Mouse (Mus musculus): ENCODE data around the gene Lgals7. TPM values are rescaled to one million over a fixed set of nuclear protein-coding genes. Genes with fewer than 3 reads are reported as not detected.

Gene Lgals7
- total RNA-seq (2017), result 0.82 TPM in 1 of 2 replicates, not detected in the other

GRCm38 (mm10) chr7:28863540-28863939 lies at the start of gene Lgals7:
Gene Lgals7, plus strand, starts transcription at chr7:28863853.
- ATAC-seq (replicated peaks; ENCODE audit: low read depth, poor library complexity, severe bottlenecking), result no peak

- ATAC-seq (replicated peaks; ENCODE audit: low read depth, poor library complexity, severe bottlenecking), result no peak
Measured at GRCm38 (mm10) chr7:28814306-28815034, 49.2 kb upstream of the Lgals7 start.

- no peak for ATAC-seq (replicated peaks; ENCODE audit: low read depth, poor library complexity, severe bottlenecking)
Measured at GRCm38 (mm10) chr7:28815230-28815629, 48.4 kb upstream of the Lgals7 start.

GRCm38 (mm10) chr7:28816201-28816600 lies 47.5 kb upstream of the Lgals7 start:
- ATAC-seq (replicated peaks; ENCODE audit: low read depth, poor library complexity, severe bottlenecking), result no peak

GRCm38 (mm10) chr7:28816920-28817319 lies 46.7 kb upstream of the Lgals7 start:
- no peak for ATAC-seq (replicated peaks; ENCODE audit: low read depth, poor library complexity, severe bottlenecking)

- no peak for ATAC-seq (replicated peaks; ENCODE audit: low read depth, poor library complexity, severe bottlenecking)
Measured at GRCm38 (mm10) chr7:28817524-28817923, 46.1 kb upstream of the Lgals7 start.

- ATAC-seq (replicated peaks; ENCODE audit: low read depth, poor library complexity, severe bottlenecking), result no peak
Measured at GRCm38 (mm10) chr7:28817957-28818356, 45.7 kb upstream of the Lgals7 start.

GRCm38 (mm10) chr7:28818436-28818835 lies 45.2 kb upstream of the Lgals7 start:
- no peak for ATAC-seq (replicated peaks; ENCODE audit: low read depth, poor library complexity, severe bottlenecking)

- ATAC-seq (replicated peaks; ENCODE audit: low read depth, poor library complexity, severe bottlenecking), result no peak
Measured at GRCm38 (mm10) chr7:28818861-28819452, 44.7 kb upstream of the Lgals7 start.

- no peak for ATAC-seq (replicated peaks; ENCODE audit: low read depth, poor library complexity, severe bottlenecking)
Measured at GRCm38 (mm10) chr7:28819571-28819970, 44.1 kb upstream of the Lgals7 start.

- ATAC-seq (replicated peaks; ENCODE audit: low read depth, poor library complexity, severe bottlenecking), result no peak
Measured at GRCm38 (mm10) chr7:28820358-28821260, 43.0 kb upstream of the Lgals7 start.

- ATAC-seq (replicated peaks; ENCODE audit: low read depth, poor library complexity, severe bottlenecking), result no peak
Measured at GRCm38 (mm10) chr7:28821261-28821831, 42.3 kb upstream of the Lgals7 start.

GRCm38 (mm10) chr7:28822556-28822955 lies 41.1 kb upstream of the Lgals7 start:
- ATAC-seq (replicated peaks; ENCODE audit: low read depth, poor library complexity, severe bottlenecking), result no peak

- no peak for ATAC-seq (replicated peaks; ENCODE audit: low read depth, poor library complexity, severe bottlenecking)
Measured at GRCm38 (mm10) chr7:28822993-28823903, 40.4 kb upstream of the Lgals7 start.

- ATAC-seq (replicated peaks; ENCODE audit: low read depth, poor library complexity, severe bottlenecking), result no peak
Measured at GRCm38 (mm10) chr7:28823932-28824331, 39.7 kb upstream of the Lgals7 start.

- ATAC-seq (replicated peaks; ENCODE audit: low read depth, poor library complexity, severe bottlenecking), result peak; percentile 91
Measured at GRCm38 (mm10) chr7:28824941-28825685, 38.5 kb upstream of the Lgals7 start, which contains the start of gene Ech1. Gene Ech1, plus strand, starts transcription at chr7:28825217.

- peak; percentile 11; the same call in 1 of the 2 replicates for ATAC-seq (replicated peaks; ENCODE audit: low read depth, poor library complexity, severe bottlenecking)
Measured at GRCm38 (mm10) chr7:28825686-28826401, 37.8 kb upstream of the Lgals7 start.

- ATAC-seq (replicated peaks; ENCODE audit: low read depth, poor library complexity, severe bottlenecking), result no peak
Measured at GRCm38 (mm10) chr7:28826402-28826772, 37.3 kb upstream of the Lgals7 start.

Measured in common myeloid progenitor, adult 5-6 weeks (primary cell).